Mouse (Mus musculus): Measurements from ENCODE around the gene Ubash3b. TPM values are rescaled to one million over a fixed set of nuclear protein-coding genes. Genes with fewer than 3 reads are reported as not detected.

Ubash3b gene
- polyA plus RNA-seq, 1 experiment from 2014 or later, result 3.4 TPM

GRCm38 (mm10) chr9:41073196-41074009 is 88.1 kb downstream of the Ubash3b start:
- Histone ChIP-seq H3K4me1 (ENCODE audit: control insufficient read depth, insufficient read depth, low read length) (peaks cover 3% of the 10 kb centered on the region), H3K4me3 (ENCODE audit: low read length) (no peak overlapping the region), H3K36me3 (ENCODE audit: control insufficient read depth, insufficient read depth, low read length) (no peaks in the 10 kb centered on the region), H3K27me3 (replicated peaks; ENCODE audit: control insufficient read depth, insufficient read depth, low read length) (no peaks in the 10 kb centered on the region), H3K4me2 (ENCODE audit: low read depth, low read length) (no peak overlapping the region), H3K27ac (ENCODE audit: low read length) (no peak overlapping the region), H3K9me3 (ENCODE audit: control insufficient read depth, low read length) (no peaks in the 10 kb centered on the region), H3K9ac (ENCODE audit: low read depth, low read length) (no peak overlapping the region)
- ATAC-seq, result no peak
- 84% methylated on average over 19 of the region's 19 CpGs for WGBS

DNA sequence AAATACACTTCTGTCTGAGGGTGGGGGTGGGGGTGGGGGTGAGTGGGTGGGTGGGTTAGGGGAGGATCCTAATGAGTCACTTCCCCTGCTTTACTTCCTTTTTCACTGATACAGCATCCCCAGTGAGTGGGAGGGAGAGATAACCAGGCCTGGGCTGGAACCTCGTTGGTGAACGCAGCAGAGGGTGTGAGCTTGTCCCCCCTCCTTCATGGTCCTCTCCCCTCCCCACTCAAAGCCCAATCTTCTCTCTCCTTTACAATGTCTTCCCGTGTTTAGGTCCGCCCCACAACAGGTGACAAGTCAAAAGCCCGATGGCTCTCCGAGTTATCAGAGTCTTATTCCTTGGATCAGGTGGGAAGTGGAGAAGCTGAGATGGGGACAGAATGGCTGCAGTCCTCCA is 88.7 kb downstream of the Ubash3b start:
- Histone ChIP-seq H3K9ac (ENCODE audit: low read depth, low read length) (no peak overlapping the region), H3K27me3 (replicated peaks; ENCODE audit: control insufficient read depth, insufficient read depth, low read length) (no peaks in the 10 kb centered on the region), H3K4me2 (ENCODE audit: low read depth, low read length) (no peak overlapping the region), H3K4me3 (ENCODE audit: low read length) (no peak overlapping the region), H3K4me1 (ENCODE audit: control insufficient read depth, insufficient read depth, low read length) (peaks cover 3% of the 10 kb centered on the region), H3K27ac (ENCODE audit: low read length) (no peak overlapping the region), H3K9me3 (ENCODE audit: control insufficient read depth, low read length) (no peaks in the 10 kb centered on the region), H3K36me3 (ENCODE audit: control insufficient read depth, insufficient read depth, low read length) (no peaks in the 10 kb centered on the region)
- ATAC-seq, result no peak
- WGBS, result 61% methylated on average over 6 of the region's 6 CpGs

DNA sequence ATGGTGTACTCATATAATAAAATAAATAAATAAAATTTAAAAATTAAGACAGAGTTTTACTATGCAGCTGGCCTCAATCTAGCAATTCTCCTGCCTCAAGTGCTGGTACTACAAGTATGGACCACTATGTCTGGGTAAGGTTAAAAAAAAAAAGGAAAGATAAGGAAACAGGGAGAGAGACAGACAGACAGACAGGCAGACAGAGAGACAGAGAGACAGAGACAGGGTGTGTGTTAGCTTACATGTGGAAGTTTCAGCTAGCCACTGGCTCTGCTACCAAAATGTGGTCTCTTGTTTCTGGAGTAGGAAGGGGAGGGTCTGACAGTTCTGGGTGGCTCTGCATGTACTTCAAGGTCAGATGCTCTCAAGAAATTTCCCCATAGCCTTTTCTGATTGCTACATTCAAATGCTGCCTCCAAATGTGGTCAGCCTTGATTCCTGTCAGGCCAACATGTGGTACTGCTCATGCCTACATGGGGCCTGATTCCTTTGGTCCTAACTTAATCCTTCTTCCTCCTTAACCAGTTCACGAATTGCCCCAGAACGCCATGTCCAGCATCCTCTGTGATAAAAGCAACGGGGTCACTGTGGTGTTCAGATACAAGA is 89.5 kb downstream of the Ubash3b start:
- no peak overlapping the region for H3K27ac ChIP-seq (ENCODE audit: low read length)
- WGBS, result 67% methylated on average over 3 of the region's 3 CpGs

GRCm38 (mm10) chr9:41070761-41071181 is 90.7 kb downstream of the Ubash3b start:
- ATAC-seq, result no peak
- H3K4me1 ChIP-seq (ENCODE audit: control insufficient read depth, insufficient read depth, low read length), result peaks cover 3% of the 10 kb centered on the region
- WGBS, result 50% methylated on average over 5 of the region's 5 CpGs
- no peaks in the 10 kb centered on the region for H3K36me3 ChIP-seq (ENCODE audit: control insufficient read depth, insufficient read depth, low read length)
- no peak overlapping the region for H3K9ac ChIP-seq (ENCODE audit: low read depth, low read length)
- H3K4me3 ChIP-seq (ENCODE audit: low read length), result no peak overlapping the region
- H3K27ac ChIP-seq (ENCODE audit: low read length), result no peak overlapping the region
- H3K4me2 ChIP-seq (ENCODE audit: low read depth, low read length), result no peak overlapping the region
- H3K27me3 ChIP-seq (replicated peaks; ENCODE audit: control insufficient read depth, insufficient read depth, low read length), result no peaks in the 10 kb centered on the region
- no peaks in the 10 kb centered on the region for H3K9me3 ChIP-seq (ENCODE audit: control insufficient read depth, low read length)

More for the DNA sequence above, 89.5 kb downstream of the Ubash3b start:
- H3K4me1 ChIP-seq (ENCODE audit: control insufficient read depth, insufficient read depth, low read length), result peaks cover 3% of the 10 kb centered on the region
- H3K4me3 ChIP-seq (ENCODE audit: low read length), result no peak overlapping the region
- H3K4me2 ChIP-seq (ENCODE audit: low read depth, low read length), result no peak overlapping the region
- no peaks in the 10 kb centered on the region for H3K27me3 ChIP-seq (replicated peaks; ENCODE audit: control insufficient read depth, insufficient read depth, low read length)
- no peak overlapping the region for H3K9ac ChIP-seq (ENCODE audit: low read depth, low read length)
- H3K9me3 ChIP-seq (ENCODE audit: control insufficient read depth, low read length), result no peaks in the 10 kb centered on the region
- H3K36me3 ChIP-seq (ENCODE audit: control insufficient read depth, insufficient read depth, low read length), result no peaks in the 10 kb centered on the region
- no peak for ATAC-seq

DNA sequence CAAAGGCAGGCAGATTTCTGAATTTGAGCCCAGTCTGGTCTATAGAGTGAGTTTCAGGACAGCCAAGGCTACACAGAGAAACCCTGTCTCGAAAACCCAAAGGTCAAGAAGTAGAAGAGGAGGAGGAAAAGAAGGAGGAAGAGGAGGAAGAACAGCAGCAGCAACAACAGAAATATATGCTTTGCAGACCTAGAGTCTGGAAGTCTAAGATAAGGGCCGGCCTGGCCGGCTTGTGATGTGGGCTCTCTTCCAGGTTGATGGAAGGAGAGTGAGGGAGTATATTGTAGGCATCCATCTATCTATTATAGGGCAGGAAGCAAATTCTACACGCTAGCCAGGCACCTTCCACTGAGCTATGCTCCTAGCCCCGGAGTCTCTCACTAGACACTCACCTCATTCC is 92.0 kb downstream of the Ubash3b start:
- peaks cover 3% of the 10 kb centered on the region for H3K4me1 ChIP-seq (ENCODE audit: control insufficient read depth, insufficient read depth, low read length)
- ATAC-seq, result no peak
- no peak overlapping the region for H3K4me2 ChIP-seq (ENCODE audit: low read depth, low read length)
- H3K36me3 ChIP-seq (ENCODE audit: control insufficient read depth, insufficient read depth, low read length), result no peaks in the 10 kb centered on the region
- H3K4me3 ChIP-seq (ENCODE audit: low read length), result no peak overlapping the region
- no peaks in the 10 kb centered on the region for H3K9me3 ChIP-seq (ENCODE audit: control insufficient read depth, low read length)
- H3K9ac ChIP-seq (ENCODE audit: low read depth, low read length), result no peak overlapping the region
- no peaks in the 10 kb centered on the region for H3K27me3 ChIP-seq (replicated peaks; ENCODE audit: control insufficient read depth, insufficient read depth, low read length)
- 71% methylated on average over 5 of the region's 5 CpGs for WGBS
- H3K27ac ChIP-seq (ENCODE audit: low read length), result no peak overlapping the region

- no peak overlapping the region for H3K4me3 ChIP-seq (ENCODE audit: low read length)
- H3K9ac ChIP-seq (ENCODE audit: low read depth, low read length), result no peak overlapping the region
- no peaks in the 10 kb centered on the region for H3K4me1 ChIP-seq (ENCODE audit: control insufficient read depth, insufficient read depth, low read length)
- H3K27me3 ChIP-seq (replicated peaks; ENCODE audit: control insufficient read depth, insufficient read depth, low read length), result no peaks in the 10 kb centered on the region
- no peak overlapping the region for H3K27ac ChIP-seq (ENCODE audit: low read length)
- H3K9me3 ChIP-seq (ENCODE audit: control insufficient read depth, low read length), result no peaks in the 10 kb centered on the region
- WGBS, result 46% methylated on average over 5 of the region's 5 CpGs
- no peak for ATAC-seq
- H3K4me2 ChIP-seq (ENCODE audit: low read depth, low read length), result no peak overlapping the region
- H3K36me3 ChIP-seq (ENCODE audit: control insufficient read depth, insufficient read depth, low read length), result no peaks in the 10 kb centered on the region
Observed at GRCm38 (mm10) chr9:41061446-41061845, 100.1 kb downstream of the Ubash3b start.

- 59% methylated on average over 6 of the region's 6 CpGs for WGBS
Observed at GRCm38 (mm10) chr9:41060617-41061016, 100.9 kb downstream of the Ubash3b start.

DNA sequence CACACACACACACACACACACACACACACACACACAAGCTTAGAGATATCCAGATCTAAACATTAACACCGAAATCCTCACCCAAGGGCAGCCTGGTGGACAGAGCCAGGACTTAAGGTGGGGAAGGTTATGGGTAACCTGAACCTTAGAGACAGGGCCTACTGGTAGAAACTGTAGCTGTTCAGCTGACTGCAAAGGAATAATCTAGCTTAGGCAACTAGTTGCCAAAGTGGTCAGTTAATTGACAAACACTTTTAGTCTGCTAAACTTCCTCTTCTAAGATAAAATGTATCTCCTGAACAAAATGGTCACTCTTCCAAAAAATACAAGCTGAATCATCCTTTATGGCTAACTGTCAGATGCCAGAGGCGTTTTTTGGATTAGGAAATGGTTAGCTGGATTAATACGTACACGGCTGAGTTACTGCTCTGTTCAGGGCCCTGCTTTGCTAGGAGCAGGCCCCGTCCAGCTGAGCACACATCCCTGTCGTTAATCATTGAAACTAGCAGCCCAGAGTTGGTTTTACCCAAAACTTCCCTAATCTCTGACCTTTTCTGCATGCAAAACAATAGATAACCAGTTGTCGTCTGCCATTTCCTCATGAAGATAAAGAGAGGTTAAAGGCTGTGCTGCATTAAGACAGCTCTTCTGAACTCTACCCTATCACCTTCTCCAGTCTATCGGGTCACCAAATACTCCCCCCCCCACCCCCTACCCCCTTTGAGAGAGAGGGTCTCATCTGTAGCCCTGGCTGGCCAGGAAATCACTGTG is 102.5 kb downstream of the Ubash3b start:
- Histone ChIP-seq H3K9me3 (ENCODE audit: control insufficient read depth, low read length) (no peaks in the 10 kb centered on the region), H3K36me3 (ENCODE audit: control insufficient read depth, insufficient read depth, low read length) (no peaks in the 10 kb centered on the region), H3K4me3 (ENCODE audit: low read length) (no peak overlapping the region), H3K4me1 (ENCODE audit: control insufficient read depth, insufficient read depth, low read length) (no peaks in the 10 kb centered on the region), H3K27ac (ENCODE audit: low read length) (no peak overlapping the region), H3K9ac (ENCODE audit: low read depth, low read length) (no peak overlapping the region), H3K27me3 (replicated peaks; ENCODE audit: control insufficient read depth, insufficient read depth, low read length) (no peaks in the 10 kb centered on the region), H3K4me2 (ENCODE audit: low read depth, low read length) (no peak overlapping the region)
- no peak for ATAC-seq
- 47% methylated on average over 8 of the region's 8 CpGs for WGBS

More at GRCm38 (mm10) chr9:41060617-41061016, 100.9 kb downstream of the Ubash3b start:
- no peaks in the 10 kb centered on the region for H3K36me3 ChIP-seq (ENCODE audit: control insufficient read depth, insufficient read depth, low read length)
- no peak overlapping the region for H3K4me3 ChIP-seq (ENCODE audit: low read length)
- ATAC-seq, result no peak
- H3K27ac ChIP-seq (ENCODE audit: low read length), result no peak overlapping the region
- H3K27me3 ChIP-seq (replicated peaks; ENCODE audit: control insufficient read depth, insufficient read depth, low read length), result no peaks in the 10 kb centered on the region
- H3K4me2 ChIP-seq (ENCODE audit: low read depth, low read length), result no peak overlapping the region
- H3K9me3 ChIP-seq (ENCODE audit: control insufficient read depth, low read length), result no peaks in the 10 kb centered on the region
- no peaks in the 10 kb centered on the region for H3K4me1 ChIP-seq (ENCODE audit: control insufficient read depth, insufficient read depth, low read length)
- no peak overlapping the region for H3K9ac ChIP-seq (ENCODE audit: low read depth, low read length)

- no peak for ATAC-seq
- Histone ChIP-seq H3K4me2 (ENCODE audit: low read depth, low read length) (no peak overlapping the region), H3K27ac (ENCODE audit: low read length) (no peak overlapping the region), H3K4me1 (ENCODE audit: control insufficient read depth, insufficient read depth, low read length) (no peaks in the 10 kb centered on the region), H3K9me3 (ENCODE audit: control insufficient read depth, low read length) (no peaks in the 10 kb centered on the region), H3K4me3 (ENCODE audit: low read length) (no peak overlapping the region), H3K27me3 (replicated peaks; ENCODE audit: control insufficient read depth, insufficient read depth, low read length) (no peaks in the 10 kb centered on the region), H3K36me3 (ENCODE audit: control insufficient read depth, insufficient read depth, low read length) (no peaks in the 10 kb centered on the region), H3K9ac (ENCODE audit: low read depth, low read length) (no peak overlapping the region)
- WGBS, result 85% methylated on average over 9 of the region's 9 CpGs
Observed at GRCm38 (mm10) chr9:41054166-41054565, 107.3 kb downstream of the Ubash3b start.

All from intestine, embryonic 16.5 days (tissue).